Mouse (Mus musculus): Measurements from ENCODE around the gene Slc25a23. TPM values are rescaled to one million over a fixed set of nuclear protein-coding genes. Genes with fewer than 3 reads are reported as not detected.

The Slc25a23 gene
- polyA plus RNA-seq, 1 experiment from 2014 or later: 4.5 TPM

DNA sequence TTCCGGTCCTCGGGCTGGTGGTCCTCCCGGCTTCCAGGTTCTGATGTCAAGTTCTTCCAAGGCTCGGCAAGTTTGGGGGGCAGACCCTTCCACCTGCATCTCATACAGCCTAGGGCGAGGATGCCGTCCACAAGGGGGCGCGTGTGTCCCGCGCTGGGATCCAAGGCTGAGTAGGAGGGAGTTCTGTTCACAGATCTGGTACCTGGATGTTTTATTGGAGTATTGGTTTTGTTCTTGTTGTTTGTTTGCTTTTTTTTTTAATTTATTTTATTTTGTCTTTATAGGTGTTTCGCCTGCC is 36.9 kb upstream of the Slc25a23 start:
- Histone ChIP-seq H3K9ac (replicated peaks) (no peak overlapping the region), H3K4me1 (replicated peaks) (peaks cover 10% of the 10 kb centered on the region; the same call in 1 of the 2 replicates), H3K9me3 (no peaks in the 10 kb centered on the region), H3K4me3 (replicated peaks) (0 out of 2 replicates have a peak overlapping the region, but pooled peaks have one; percentile 16), H3K36me3 (no peaks in the 10 kb centered on the region), H3K27me3 (peaks cover 22% of the 10 kb centered on the region), H3K27ac (no peak overlapping the region), H3K4me2 (peak overlapping the region; percentile 50)
- WGBS: under 1% methylated on average over 11 of the region's 11 CpGs
- ATAC-seq (ENCODE audit: insufficient number of reproducible peaks, insufficient read depth, low FRiP score, low TSS enrichment, low read depth): peak; percentile 73

DNA sequence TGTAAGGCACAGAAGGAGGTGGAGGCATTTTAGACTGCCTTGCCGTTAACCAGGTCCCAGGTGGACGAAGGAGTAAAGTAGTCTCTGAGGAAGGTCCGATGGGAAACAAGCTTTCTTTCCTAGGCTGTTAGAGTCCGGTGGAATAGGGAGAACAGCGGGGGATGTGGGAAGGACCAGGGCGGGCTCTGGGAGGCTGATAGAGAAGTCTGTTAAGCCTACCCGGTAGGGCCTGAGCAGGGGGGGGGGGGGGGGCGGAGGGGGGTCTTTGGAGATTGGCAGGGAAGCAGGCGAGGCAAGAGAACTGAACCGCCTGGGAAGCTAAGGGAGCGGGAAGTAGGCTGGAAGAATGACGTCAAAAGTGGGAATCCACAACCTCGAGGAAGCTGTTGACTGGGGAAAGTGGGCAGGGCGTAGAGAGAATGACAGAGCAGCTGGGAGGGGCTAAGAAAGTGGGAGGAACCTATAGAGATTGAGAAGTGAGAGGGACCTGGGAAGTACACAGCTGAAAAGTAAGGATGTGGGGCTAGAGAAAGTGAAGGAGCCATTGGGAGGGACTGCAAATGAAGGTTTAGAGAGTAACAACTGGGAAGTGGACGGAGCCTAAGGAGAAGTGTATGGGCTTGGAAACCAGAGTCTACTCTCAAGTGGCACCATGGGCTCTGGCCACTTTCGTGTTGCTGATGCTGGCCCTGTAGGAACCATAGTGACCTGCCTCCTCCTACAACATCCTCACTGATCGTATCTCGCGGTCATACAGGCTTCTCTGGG is 36.4 kb upstream of the Slc25a23 start:
- Histone ChIP-seq H3K4me3 (replicated peaks) (peak overlapping the region; percentile 16), H3K27ac (no peak overlapping the region), H3K9me3 (no peaks in the 10 kb centered on the region), H3K27me3 (peaks cover 22% of the 10 kb centered on the region), H3K4me2 (peak overlapping the region; percentile 50), H3K36me3 (no peaks in the 10 kb centered on the region), H3K9ac (replicated peaks) (no peak overlapping the region), H3K4me1 (replicated peaks) (peaks cover 10% of the 10 kb centered on the region; the same call in 1 of the 2 replicates)
- 2% methylated on average over 18 of the region's 19 CpGs for WGBS
- ATAC-seq (ENCODE audit: insufficient number of reproducible peaks, insufficient read depth, low FRiP score, low TSS enrichment, low read depth): peak; percentile 76

GRCm38 (mm10) chr17:57094222-57094621 is 34.6 kb upstream of the Slc25a23 start:
- Histone ChIP-seq H3K27ac (no peak overlapping the region), H3K4me3 (replicated peaks) (no peak overlapping the region), H3K4me2 (no peak overlapping the region), H3K27me3 (peaks cover 28% of the 10 kb centered on the region), H3K36me3 (no peaks in the 10 kb centered on the region), H3K9me3 (no peaks in the 10 kb centered on the region), H3K9ac (replicated peaks) (no peak overlapping the region), H3K4me1 (replicated peaks) (peaks cover 10% of the 10 kb centered on the region; the same call in 1 of the 2 replicates)
- no peak for ATAC-seq (ENCODE audit: insufficient number of reproducible peaks, insufficient read depth, low FRiP score, low TSS enrichment, low read depth)
- 95% methylated on average over 3 of the region's 3 CpGs for WGBS

DNA sequence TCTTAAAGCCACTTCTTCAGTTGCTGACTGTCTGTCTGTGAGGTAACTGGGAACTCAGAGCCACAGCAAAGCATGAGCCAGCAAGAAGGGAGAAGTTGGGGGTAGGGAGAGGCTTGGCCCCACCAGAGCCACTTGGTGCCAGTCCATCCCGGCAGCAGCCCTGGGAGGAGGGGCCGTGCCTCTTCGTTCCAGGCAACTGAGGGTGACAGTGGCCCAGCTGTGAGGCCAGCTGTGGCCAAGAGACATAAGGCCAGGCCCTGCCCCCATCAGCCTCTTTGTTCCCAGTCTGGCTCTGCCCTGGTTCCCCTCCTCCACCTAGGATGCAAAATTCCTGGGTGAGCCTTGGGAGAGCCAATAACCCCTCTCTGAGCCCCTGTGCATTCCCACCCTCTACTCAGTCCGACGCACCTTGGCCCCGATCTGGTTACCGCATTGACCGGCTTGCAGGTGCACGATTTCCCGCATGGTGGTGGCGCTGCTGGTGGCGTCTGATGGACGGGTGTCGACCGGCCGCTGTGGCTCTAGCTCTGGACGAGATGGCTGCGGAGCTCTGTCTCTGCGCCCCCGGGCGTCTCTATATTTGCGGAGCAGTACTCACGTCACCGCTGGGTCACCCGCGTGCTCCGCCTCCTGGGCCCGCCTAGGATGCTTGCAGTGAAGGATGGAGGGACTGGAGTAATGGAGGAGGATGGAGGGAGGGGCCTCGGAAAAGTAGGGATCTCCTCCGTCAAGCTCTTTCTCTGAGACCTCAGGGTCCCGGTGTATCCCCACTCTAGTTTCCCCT is 27.6 kb upstream of the Slc25a23 start, which contains the start of gene Tubb4a:
Tubb4a (minus strand) TSS at position 734 of the 784 bp plus-strand sequence.
- no peaks in the 10 kb centered on the region for H3K9me3 ChIP-seq
- H3K9ac ChIP-seq (replicated peaks): peak within 1 kb of the TSS; percentile 50
- H3K36me3 ChIP-seq: no peaks in the 10 kb centered on the region
- peaks cover 7% of the 10 kb centered on the region; the same call in 1 of the 2 replicates for H3K4me1 ChIP-seq (replicated peaks)
- H3K4me2 ChIP-seq: peak within 1 kb of the TSS; percentile 63
- H3K4me3 ChIP-seq (replicated peaks): peak within 1 kb of the TSS; percentile 42
- H3K27me3 ChIP-seq: peaks cover 49% of the 10 kb centered on the region
- H3K27ac ChIP-seq: no peak within 1 kb of the TSS
- WGBS: 1% methylated on average over 31 of the region's 31 CpGs
- ATAC-seq (ENCODE audit: insufficient number of reproducible peaks, insufficient read depth, low FRiP score, low TSS enrichment, low read depth): peak; percentile 61; the same call in 1 of the 2 replicates

DNA sequence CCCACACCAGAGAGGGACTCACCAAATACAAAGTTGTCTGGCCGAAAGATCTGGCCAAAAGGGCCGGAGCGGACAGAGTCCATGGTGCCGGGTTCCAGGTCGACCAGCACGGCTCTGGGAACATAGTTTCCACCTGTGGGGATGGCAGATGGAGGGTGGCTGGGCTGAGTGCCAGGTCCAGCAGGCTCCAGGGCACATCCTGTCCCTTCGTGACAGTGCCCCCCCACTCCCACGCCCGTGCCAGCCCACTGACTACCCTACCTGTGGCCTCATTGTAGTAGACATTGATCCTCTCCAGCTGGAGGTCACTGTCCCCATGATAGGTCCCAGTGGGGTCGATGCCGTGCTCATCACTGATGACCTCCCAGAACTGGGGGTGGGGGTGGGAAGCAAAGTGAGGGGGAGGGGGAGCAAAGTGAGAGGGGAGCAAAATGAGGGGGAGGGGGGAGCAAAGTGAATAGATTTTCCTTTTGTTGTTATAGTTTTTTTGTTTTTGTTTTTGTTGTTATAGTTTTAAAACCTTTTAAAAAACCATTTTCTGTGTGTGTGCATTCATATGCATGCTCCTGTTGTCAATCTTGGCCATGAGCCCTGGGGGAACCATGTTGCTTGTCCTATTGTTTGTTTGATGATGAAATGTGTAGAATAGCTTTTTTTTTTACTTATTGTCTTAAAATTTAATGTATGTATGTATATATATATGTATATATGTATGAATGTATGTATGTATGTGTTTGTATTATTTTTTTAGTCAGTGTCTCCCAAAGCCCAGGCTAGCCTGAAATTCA is 26.5 kb upstream of the Slc25a23 start:
- peaks cover 49% of the 10 kb centered on the region for H3K27me3 ChIP-seq
- H3K4me1 ChIP-seq (replicated peaks): peaks cover 7% of the 10 kb centered on the region; the same call in 1 of the 2 replicates
- H3K27ac ChIP-seq: no peak overlapping the region
- no peak overlapping the region for H3K9ac ChIP-seq (replicated peaks)
- no peak overlapping the region for H3K4me3 ChIP-seq (replicated peaks)
- no peak for ATAC-seq (ENCODE audit: insufficient number of reproducible peaks, insufficient read depth, low FRiP score, low TSS enrichment, low read depth)
- H3K4me2 ChIP-seq: no peak overlapping the region
- H3K9me3 ChIP-seq: no peaks in the 10 kb centered on the region
- 87% methylated on average over 11 of the region's 11 CpGs for whole genome bisulfite sequencing
- H3K36me3 ChIP-seq: 0 out of 2 replicates have a peak, but pooled peaks cover under 1% of the 10 kb centered on the region

GRCm38 (mm10) chr17:57082481-57082880 is 22.8 kb upstream of the Slc25a23 start:
- H3K4me3 ChIP-seq (replicated peaks): no peak overlapping the region
- H3K27me3 ChIP-seq: peaks cover 25% of the 10 kb centered on the region
- no peak for ATAC-seq (ENCODE audit: insufficient number of reproducible peaks, insufficient read depth, low FRiP score, low TSS enrichment, low read depth)
- H3K4me2 ChIP-seq: no peak overlapping the region
- H3K9me3 ChIP-seq: no peaks in the 10 kb centered on the region
- H3K36me3 ChIP-seq: 0 out of 2 replicates have a peak, but pooled peaks cover 5% of the 10 kb centered on the region
- H3K27ac ChIP-seq: no peak overlapping the region
- no peak overlapping the region for H3K9ac ChIP-seq (replicated peaks)
- peaks cover 12% of the 10 kb centered on the region; the same call in 1 of the 2 replicates for H3K4me1 ChIP-seq (replicated peaks)
- WGBS: 83% methylated on average over 5 of the region's 5 CpGs

DNA sequence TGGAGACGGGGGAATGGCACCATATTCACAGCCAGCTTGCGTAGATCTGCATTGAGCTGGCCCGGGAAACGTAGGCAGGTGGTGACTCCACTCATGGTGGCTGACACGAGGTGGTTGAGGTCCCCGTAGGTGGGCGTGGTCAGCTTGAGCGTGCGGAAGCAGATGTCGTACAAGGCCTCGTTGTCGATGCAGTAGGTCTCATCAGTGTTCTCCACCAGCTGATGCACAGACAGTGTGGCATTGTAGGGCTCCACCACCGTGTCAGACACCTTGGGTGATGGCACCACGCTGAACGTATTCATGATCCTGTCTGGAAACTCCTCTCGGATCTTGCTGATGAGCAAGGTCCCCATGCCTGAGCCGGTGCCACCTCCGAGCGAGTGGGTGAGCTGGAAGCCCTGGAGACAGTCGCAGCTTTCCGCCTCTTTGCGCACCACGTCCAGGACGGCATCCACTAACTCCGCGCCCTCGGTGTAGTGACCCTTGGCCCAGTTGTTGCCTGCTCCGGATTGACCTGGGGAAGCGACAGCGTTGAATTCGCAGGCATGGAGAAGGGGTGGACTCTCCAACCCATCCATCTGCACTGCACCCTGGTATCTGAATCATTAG is 21.7 kb upstream of the Slc25a23 start:
- H3K27ac ChIP-seq: no peak overlapping the region
- 0 out of 2 replicates have a peak, but pooled peaks cover 5% of the 10 kb centered on the region for H3K36me3 ChIP-seq
- no peak for ATAC-seq (ENCODE audit: insufficient number of reproducible peaks, insufficient read depth, low FRiP score, low TSS enrichment, low read depth)
- WGBS: 92% methylated on average over 31 of the region's 31 CpGs
- H3K4me3 ChIP-seq (replicated peaks): no peak overlapping the region
- no peak overlapping the region for H3K4me2 ChIP-seq
- no peaks in the 10 kb centered on the region for H3K9me3 ChIP-seq
- 0 out of 2 replicates have a peak, but pooled peaks cover 5% of the 10 kb centered on the region for H3K4me1 ChIP-seq (replicated peaks)
- H3K27me3 ChIP-seq: peaks cover 15% of the 10 kb centered on the region
- no peak overlapping the region for H3K9ac ChIP-seq (replicated peaks)

DNA sequence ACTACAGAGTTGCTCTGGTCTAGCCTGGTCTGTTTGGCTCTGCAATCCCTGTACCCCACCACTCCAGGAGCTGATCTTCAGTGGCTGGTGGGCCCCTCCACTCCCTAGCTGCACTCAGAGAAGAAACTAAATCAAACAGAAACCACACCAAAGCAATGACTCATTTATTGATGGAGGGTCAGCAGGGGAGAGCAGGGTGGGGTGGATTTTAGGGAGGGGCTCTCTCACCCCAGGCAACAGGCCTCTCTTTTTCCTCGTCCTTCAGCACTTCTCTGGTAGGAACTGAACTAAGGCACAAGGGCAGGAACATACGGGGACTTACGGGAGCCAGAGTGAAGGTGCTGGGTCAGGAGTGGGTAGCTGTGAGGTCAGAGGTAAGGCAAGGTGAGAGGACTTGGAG is 20.3 kb upstream of the Slc25a23 start:
- H3K4me1 ChIP-seq (replicated peaks): 0 out of 2 replicates have a peak, but pooled peaks cover 5% of the 10 kb centered on the region
- H3K4me3 ChIP-seq (replicated peaks): no peak overlapping the region
- H3K9me3 ChIP-seq: no peaks in the 10 kb centered on the region
- H3K9ac ChIP-seq (replicated peaks): no peak overlapping the region
- WGBS: 55% methylated on average over 3 of the region's 3 CpGs
- no peak overlapping the region for H3K4me2 ChIP-seq
- ATAC-seq (ENCODE audit: insufficient number of reproducible peaks, insufficient read depth, low FRiP score, low TSS enrichment, low read depth): no peak
- H3K36me3 ChIP-seq: 0 out of 2 replicates have a peak, but pooled peaks cover 5% of the 10 kb centered on the region
- H3K27me3 ChIP-seq: peaks cover 9% of the 10 kb centered on the region
- no peak overlapping the region for H3K27ac ChIP-seq

GRCm38 (mm10) chr17:57078336-57078735 is 18.7 kb upstream of the Slc25a23 start, which contains the start of gene Dennd1c:
TSS of gene Dennd1c (minus strand) at chr17:57078514.
- no peak within 1 kb of the TSS for H3K9ac ChIP-seq (replicated peaks)
- 48% methylated on average over 6 of the region's 6 CpGs for WGBS
- peaks cover 11% of the 10 kb centered on the region for H3K27me3 ChIP-seq
- H3K27ac ChIP-seq: no peak within 1 kb of the TSS
- H3K9me3 ChIP-seq: no peaks in the 10 kb centered on the region
- no peak within 1 kb of the TSS for H3K4me3 ChIP-seq (replicated peaks)
- H3K4me2 ChIP-seq: no peak within 1 kb of the TSS
- ATAC-seq (ENCODE audit: insufficient number of reproducible peaks, insufficient read depth, low FRiP score, low TSS enrichment, low read depth): no peak
- 0 out of 2 replicates have a peak, but pooled peaks cover 5% of the 10 kb centered on the region for H3K36me3 ChIP-seq
- 0 out of 2 replicates have a peak, but pooled peaks cover 5% of the 10 kb centered on the region for H3K4me1 ChIP-seq (replicated peaks)

- WGBS: 40% methylated on average over 3 of the region's 3 CpGs
- ATAC-seq (ENCODE audit: insufficient number of reproducible peaks, insufficient read depth, low FRiP score, low TSS enrichment, low read depth): no peak
- no peak overlapping the region for H3K27ac ChIP-seq
These were observed 17.3 kb upstream of the Slc25a23 start for GRCm38 (mm10) chr17:57076916-57077315.

More at GRCm38 (mm10) chr17:57076916-57077315, 17.3 kb upstream of the Slc25a23 start:
- Histone ChIP-seq H3K36me3 (0 out of 2 replicates have a peak, but pooled peaks cover 5% of the 10 kb centered on the region), H3K27me3 (peaks cover 19% of the 10 kb centered on the region), H3K4me2 (no peak overlapping the region), H3K4me3 (replicated peaks) (no peak overlapping the region), H3K9me3 (no peaks in the 10 kb centered on the region), H3K4me1 (replicated peaks) (0 out of 2 replicates have a peak, but pooled peaks cover 5% of the 10 kb centered on the region), H3K9ac (replicated peaks) (no peak overlapping the region)

All from limb, embryonic 12.5 days (tissue).